Mouse (Mus musculus): ENCODE measurements around the gene Tmcc2. TPM values are rescaled to one million over a fixed set of nuclear protein-coding genes. Genes with fewer than 3 reads are reported as not detected.

Tmcc2 gene
- polyA plus RNA-seq, 1 experiment from 2014 or later, result 10.2 TPM

GRCm38 (mm10) chr1:132387943-132388342 is 3.1 kb downstream of the Tmcc2 start:
- H3K27ac ChIP-seq (replicated peaks), result peak overlapping the region; percentile 54
- H3K4me1 ChIP-seq, result peaks cover 76% of the 10 kb centered on the region
- peaks cover 7% of the 10 kb centered on the region for H3K27me3 ChIP-seq (replicated peaks; ENCODE audit: low read depth, poor library complexity, severe bottlenecking)
- peak overlapping the region; percentile 84; the same call in 1 of the 2 replicates for H3K4me3 ChIP-seq
- no peaks in the 10 kb centered on the region for H3K9me3 ChIP-seq
- no peak for DNase-seq (ENCODE audit: low spot score)
- WGBS, result 27% methylated on average over 4 of the region's 4 CpGs
- H3K36me3 ChIP-seq (replicated peaks), result peaks cover 6% of the 10 kb centered on the region; the same call in 1 of the 2 replicates

DNA sequence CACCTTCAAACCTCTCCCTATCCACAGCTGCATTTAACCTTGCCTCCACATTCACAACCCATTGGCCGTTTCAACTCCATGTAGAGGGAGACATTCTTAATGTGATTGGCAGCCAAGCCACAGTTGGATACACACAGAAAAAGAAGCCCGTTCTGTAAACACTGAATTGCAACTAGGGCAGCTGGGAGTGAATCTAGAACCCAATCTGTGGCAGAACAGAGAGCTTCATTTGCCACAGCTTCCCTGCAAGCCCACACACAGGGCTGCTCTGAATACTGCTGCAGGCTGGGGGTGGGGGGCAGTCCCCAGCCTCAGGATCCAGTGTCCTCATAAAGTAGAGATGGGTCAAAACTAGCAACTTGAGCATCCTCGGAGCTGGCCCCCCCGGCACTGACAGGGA is 4.8 kb downstream of the Tmcc2 start:
- H3K27ac ChIP-seq (replicated peaks), result no peak overlapping the region
- peaks cover 67% of the 10 kb centered on the region for H3K4me1 ChIP-seq

GRCm38 (mm10) chr1:132385711-132386110 is 5.4 kb downstream of the Tmcc2 start:
- no peak overlapping the region for H3K27ac ChIP-seq (replicated peaks)
- 78% methylated on average over 4 of the region's 4 CpGs for WGBS
- no peak overlapping the region for H3K4me3 ChIP-seq
- H3K9me3 ChIP-seq, result no peaks in the 10 kb centered on the region
- no peaks in the 10 kb centered on the region for H3K27me3 ChIP-seq (replicated peaks; ENCODE audit: low read depth, poor library complexity, severe bottlenecking)
- peaks cover 16% of the 10 kb centered on the region for H3K36me3 ChIP-seq (replicated peaks)
- H3K4me1 ChIP-seq, result peaks cover 64% of the 10 kb centered on the region
- no peak for DNase-seq (ENCODE audit: low spot score)

More for the DNA sequence above, 4.8 kb downstream of the Tmcc2 start:
- no peak for DNase-seq (ENCODE audit: low spot score)
- Histone ChIP-seq H3K4me3 (no peak overlapping the region), H3K27me3 (replicated peaks; ENCODE audit: low read depth, poor library complexity, severe bottlenecking) (no peaks in the 10 kb centered on the region), H3K9me3 (no peaks in the 10 kb centered on the region), H3K36me3 (replicated peaks) (peaks cover 12% of the 10 kb centered on the region; the same call in 1 of the 2 replicates)
- 86% methylated on average over 4 of the region's 4 CpGs for WGBS

- no peak overlapping the region for H3K4me3 ChIP-seq
- peaks cover 20% of the 10 kb centered on the region for H3K36me3 ChIP-seq (replicated peaks)
- no peaks in the 10 kb centered on the region for H3K9me3 ChIP-seq
- no peak for DNase-seq (ENCODE audit: low spot score)
- peaks cover 60% of the 10 kb centered on the region for H3K4me1 ChIP-seq
- H3K27ac ChIP-seq (replicated peaks), result 0 out of 2 replicates have a peak overlapping the region, but pooled peaks have one; percentile 49
- WGBS, result 77% methylated on average over 14 of the region's 14 CpGs
- H3K27me3 ChIP-seq (replicated peaks; ENCODE audit: low read depth, poor library complexity, severe bottlenecking), result no peaks in the 10 kb centered on the region
These were observed 5.8 kb downstream of the Tmcc2 start for GRCm38 (mm10) chr1:132385266-132385665.

GRCm38 (mm10) chr1:132384001-132384554 is 7.0 kb downstream of the Tmcc2 start:
- Histone ChIP-seq H3K4me3 (no peak overlapping the region), H3K9me3 (no peaks in the 10 kb centered on the region), H3K27me3 (replicated peaks; ENCODE audit: low read depth, poor library complexity, severe bottlenecking) (no peaks in the 10 kb centered on the region), H3K27ac (replicated peaks) (no peak overlapping the region), H3K4me1 (peaks cover 48% of the 10 kb centered on the region), H3K36me3 (replicated peaks) (peaks cover 32% of the 10 kb centered on the region)
- DNase-seq (ENCODE audit: low spot score), result no peak
- WGBS, result 91% methylated on average over 8 of the region's 8 CpGs

GRCm38 (mm10) chr1:132381929-132382328 is 9.2 kb downstream of the Tmcc2 start:
- H3K4me1 ChIP-seq, result peaks cover 37% of the 10 kb centered on the region
- peaks cover 50% of the 10 kb centered on the region for H3K36me3 ChIP-seq (replicated peaks)
- H3K27ac ChIP-seq (replicated peaks), result no peak overlapping the region
- H3K9me3 ChIP-seq, result no peaks in the 10 kb centered on the region
- DNase-seq (ENCODE audit: low spot score), result no peak
- WGBS, result 88% methylated on average over 10 of the region's 10 CpGs
- no peak overlapping the region for H3K4me3 ChIP-seq
- no peaks in the 10 kb centered on the region for H3K27me3 ChIP-seq (replicated peaks; ENCODE audit: low read depth, poor library complexity, severe bottlenecking)

DNA sequence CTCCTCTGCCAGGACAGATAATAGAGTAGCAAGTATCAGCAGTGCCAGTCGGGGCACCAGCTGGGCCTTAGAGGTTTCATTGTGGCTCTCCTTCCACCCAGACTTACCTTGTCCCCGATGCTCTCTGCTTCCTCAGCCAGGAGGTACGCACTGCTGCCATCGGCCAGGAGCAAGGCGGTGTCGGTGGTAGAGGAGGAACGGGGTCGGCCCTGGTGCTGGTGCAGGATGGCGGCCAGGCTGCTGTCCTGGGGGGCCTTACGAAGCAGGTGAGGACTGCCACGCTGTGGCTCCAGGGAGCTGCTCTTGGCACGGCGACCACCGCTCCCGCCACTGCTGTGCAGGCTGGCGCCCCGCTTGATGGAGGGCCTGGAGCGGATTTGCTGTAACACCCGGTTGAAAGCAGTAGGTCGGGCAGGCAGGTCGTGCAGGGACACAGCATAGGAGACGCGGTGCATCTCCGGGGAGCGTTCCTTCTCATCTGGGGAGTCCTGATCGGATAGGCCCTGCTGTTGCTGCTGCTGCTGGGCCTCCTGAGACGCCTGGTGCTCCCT is 10.5 kb downstream of the Tmcc2 start:
- no peak overlapping the region for H3K4me3 ChIP-seq
- peaks cover 53% of the 10 kb centered on the region for H3K36me3 ChIP-seq (replicated peaks)
- no peaks in the 10 kb centered on the region for H3K9me3 ChIP-seq
- no peaks in the 10 kb centered on the region for H3K27me3 ChIP-seq (replicated peaks; ENCODE audit: low read depth, poor library complexity, severe bottlenecking)
- no peak overlapping the region for H3K27ac ChIP-seq (replicated peaks)
- peaks cover 37% of the 10 kb centered on the region for H3K4me1 ChIP-seq
- 85% methylated on average over 27 of the region's 27 CpGs for WGBS
- no peak for DNase-seq (ENCODE audit: low spot score)

DNA sequence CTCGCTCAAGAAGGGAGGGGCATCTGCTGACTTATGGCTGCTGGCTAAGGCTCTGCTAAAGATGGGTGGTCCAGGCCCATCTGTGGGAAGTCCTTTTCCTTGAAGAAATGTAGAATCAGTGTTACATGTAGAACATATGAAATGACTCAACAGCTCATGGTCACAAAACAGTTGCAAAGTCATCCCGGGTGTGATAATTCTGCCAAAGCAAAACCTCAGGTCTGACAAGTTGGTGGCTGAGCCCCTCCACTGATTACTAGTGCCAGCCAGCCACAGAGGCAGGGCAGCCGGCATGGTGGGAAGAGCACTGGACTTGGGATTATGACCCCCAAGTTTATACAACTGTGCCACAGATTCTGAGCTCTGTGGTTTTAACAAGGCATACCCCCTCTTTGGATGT is 13.3 kb downstream of the Tmcc2 start:
- 86% methylated on average over 3 of the region's 3 CpGs for WGBS
- peaks cover 71% of the 10 kb centered on the region for H3K36me3 ChIP-seq (replicated peaks)
- no peaks in the 10 kb centered on the region for H3K9me3 ChIP-seq
- no peak for DNase-seq (ENCODE audit: low spot score)
- no peaks in the 10 kb centered on the region for H3K27me3 ChIP-seq (replicated peaks; ENCODE audit: low read depth, poor library complexity, severe bottlenecking)
- no peak overlapping the region for H3K27ac ChIP-seq (replicated peaks)
- no peak overlapping the region for H3K4me3 ChIP-seq
- peaks cover 48% of the 10 kb centered on the region for H3K4me1 ChIP-seq

- WGBS, result 59% methylated on average over 7 of the region's 7 CpGs
- Histone ChIP-seq H3K4me1 (peaks cover 56% of the 10 kb centered on the region), H3K27me3 (replicated peaks; ENCODE audit: low read depth, poor library complexity, severe bottlenecking) (no peaks in the 10 kb centered on the region), H3K9me3 (no peaks in the 10 kb centered on the region), H3K36me3 (replicated peaks) (peaks cover 75% of the 10 kb centered on the region), H3K27ac (replicated peaks) (0 out of 2 replicates have a peak overlapping the region, but pooled peaks have one; percentile 21), H3K4me3 (no peak overlapping the region)
- no peak for DNase-seq (ENCODE audit: low spot score)
These were observed 14.1 kb downstream of the Tmcc2 start for GRCm38 (mm10) chr1:132377055-132377365.

GRCm38 (mm10) chr1:132376211-132377054 is 14.6 kb downstream of the Tmcc2 start:
- no peak overlapping the region for H3K4me3 ChIP-seq
- H3K27ac ChIP-seq (replicated peaks), result 0 out of 2 replicates have a peak overlapping the region, but pooled peaks have one; percentile 21
- no peaks in the 10 kb centered on the region for H3K27me3 ChIP-seq (replicated peaks; ENCODE audit: low read depth, poor library complexity, severe bottlenecking)
- peaks cover 62% of the 10 kb centered on the region for H3K4me1 ChIP-seq
- WGBS, result 65% methylated on average over 8 of the region's 8 CpGs
- H3K9me3 ChIP-seq, result no peaks in the 10 kb centered on the region
- H3K36me3 ChIP-seq (replicated peaks), result peaks cover 70% of the 10 kb centered on the region
- peak; percentile 39 for DNase-seq (ENCODE audit: low spot score)

GRCm38 (mm10) chr1:132375256-132375655 is 15.8 kb downstream of the Tmcc2 start:
- Histone ChIP-seq H3K9me3 (no peaks in the 10 kb centered on the region), H3K27ac (replicated peaks) (peak overlapping the region; percentile 70; the same call in 1 of the 2 replicates), H3K36me3 (replicated peaks) (peaks cover 73% of the 10 kb centered on the region), H3K27me3 (replicated peaks; ENCODE audit: low read depth, poor library complexity, severe bottlenecking) (no peaks in the 10 kb centered on the region), H3K4me3 (no peak overlapping the region), H3K4me1 (peaks cover 70% of the 10 kb centered on the region)
- peak; percentile 46 for DNase-seq (ENCODE audit: low spot score)
- WGBS, result 32% methylated on average over 4 of the region's 4 CpGs

DNA sequence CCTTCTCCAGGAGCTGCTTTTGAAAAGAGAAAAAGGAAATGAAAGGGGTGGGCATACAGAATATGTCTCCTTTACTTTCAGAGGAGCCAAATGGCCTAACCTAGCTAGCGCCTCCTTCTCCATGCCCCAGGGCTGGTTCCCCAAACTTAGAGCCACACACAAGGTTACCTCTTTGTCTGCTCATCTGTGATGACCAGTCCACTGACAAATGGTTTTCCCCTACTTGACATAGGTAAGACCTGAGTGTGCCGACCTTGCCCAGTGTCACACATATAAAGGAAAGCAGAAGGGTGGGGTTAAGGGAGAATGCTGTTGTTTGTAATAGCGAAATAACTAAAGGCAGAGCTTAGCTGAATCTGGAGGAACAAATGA is 16.2 kb downstream of the Tmcc2 start:
- H3K4me1 ChIP-seq, result peaks cover 70% of the 10 kb centered on the region
- H3K27me3 ChIP-seq (replicated peaks; ENCODE audit: low read depth, poor library complexity, severe bottlenecking), result no peaks in the 10 kb centered on the region
- peaks cover 73% of the 10 kb centered on the region for H3K36me3 ChIP-seq (replicated peaks)

More for the DNA sequence above, 16.2 kb downstream of the Tmcc2 start:
- Histone ChIP-seq H3K9me3 (no peaks in the 10 kb centered on the region), H3K4me3 (no peak overlapping the region), H3K27ac (replicated peaks) (peak overlapping the region; percentile 70)
- 68% methylated on average over 3 of the region's 3 CpGs for WGBS
- DNase-seq (ENCODE audit: low spot score), result no peak

All from embryonic facial prominence, embryonic 10.5 days (tissue).